Mouse (Mus musculus) MEL (cell line): Measurements from ENCODE around the gene Tmed9.

Experiments used
- CTCF ChIP-seq, 3 experiments: IDR thresholded peaks in 2 of 3; conservative IDR thresholded peaks in 1 of 3; 2 replicates each; pipeline ENCODE4 v1.5.1; 2011 to 2012; ENCODE audit warnings: low read length in 3 of 3, low read depth in 2 of 3, mild to moderate bottlenecking in 2 of 3, improper control_type of control experiment in 1 of 3, inconsistent platforms in 1 of 3, mixed read lengths in 1 of 3, moderate library complexity in 1 of 3; ENCODE audit not compliant: control insufficient read depth in 1 of 3, insufficient read depth in 1 of 3, poor library complexity in 1 of 3, severe bottlenecking in 1 of 3
- POLR2A ChIP-seq, 2 experiments: IDR thresholded peaks; 2 replicates each; pipeline ENCODE4 v1.6.1; 2011 to 2012; ENCODE audit warnings: low read length in 2 of 2, mild to moderate bottlenecking in 2 of 2, control low read depth in 1 of 2, improper control_type of control experiment in 1 of 2, low read depth in 1 of 2, moderate library complexity in 1 of 2; ENCODE audit not compliant: control insufficient read depth in 1 of 2, insufficient read depth in 1 of 2, poor library complexity in 1 of 2
- RAD21 ChIP-seq: IDR thresholded peaks from 2 replicates; pipeline ENCODE4 v1.6.1; 2011; ENCODE audit warnings: mild to moderate bottlenecking, low read depth, low read length, improper control_type of control experiment
- TAL1 ChIP-seq: IDR thresholded peaks from 2 replicates; pipeline ENCODE4 v1.6.1; 2012; ENCODE audit warnings: mild to moderate bottlenecking, inconsistent platforms, low read length, moderate library complexity, mixed read lengths
- TBP ChIP-seq: IDR thresholded peaks from 2 replicates; pipeline ENCODE4 v1.8.0; 2011; ENCODE audit warnings: low read depth, low read length, improper control_type of control experiment

DNA sequence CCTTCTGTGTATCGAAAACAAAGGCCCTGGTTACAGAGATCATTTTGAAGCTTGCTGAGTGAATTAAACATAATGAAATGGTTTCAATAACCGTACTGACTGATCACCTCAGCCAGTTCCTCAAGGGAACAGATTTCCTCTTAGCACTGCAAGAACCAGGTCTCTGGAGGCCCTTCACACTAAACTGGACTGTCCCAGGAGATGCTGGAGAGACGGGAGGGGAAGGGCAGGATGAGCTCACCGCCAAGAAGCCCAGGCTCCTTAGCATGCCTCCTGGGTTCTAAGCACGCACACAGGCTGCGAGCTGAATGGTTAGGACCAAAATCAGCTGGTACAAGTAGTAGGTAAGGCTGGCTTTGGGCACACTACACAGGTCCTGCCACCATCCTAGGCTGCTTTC is 6.5 kb upstream of the Tmed9 start:
- TF ChIP-seq TBP (no peak), TAL1 (no peak), RAD21 (no peak), POLR2A (IDR thresholded peaks at IDR 0.05; ENCODE audit: control insufficient read depth in 1 of 2, insufficient read depth in 1 of 2, low read depth in 1 of 2, low read length in 2 of 2, poor library complexity in 1 of 2) (no peak), CTCF (IDR thresholded peaks at IDR 0.05 in 2 of 3, conservative IDR thresholded peaks at IDR 0.05 in 1 of 3; ENCODE audit: control insufficient read depth in 1 of 3, insufficient read depth in 1 of 3, low read depth in 2 of 3, low read length in 3 of 3, poor library complexity in 1 of 3, severe bottlenecking in 1 of 3) (no peak)
